Mouse (Mus musculus): ENCODE measurements at regions not wholly inside any gene's neighbourhood (a gene's known extent, or its start where the extent isn't known, plus 50 kb on each side); places are given as distances from the start of the nearest gene placed in this dataset.

DNA sequence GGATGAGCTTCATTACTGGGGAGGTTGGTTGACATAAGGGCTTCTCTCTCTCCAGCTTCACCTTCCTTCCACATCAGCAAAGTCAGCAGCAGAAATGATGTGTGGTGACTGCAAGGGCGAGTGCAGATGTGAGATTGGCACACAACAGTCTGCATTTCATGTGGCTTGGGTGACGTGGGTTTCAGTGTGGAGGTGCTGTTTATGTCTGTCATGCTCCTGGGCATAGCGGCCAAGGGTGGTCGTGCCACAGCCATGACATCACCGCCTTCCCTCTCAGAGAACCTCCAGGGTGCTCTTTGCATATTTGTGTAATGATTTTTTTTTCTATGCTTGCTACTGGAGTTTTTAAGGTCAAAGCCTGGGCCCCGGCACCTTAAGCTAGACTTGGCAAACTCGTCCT is 64.0 kb downstream of the Pthlh start:
- no peak for DNase-seq (ENCODE audit: low read depth, low spot score)

GRCm38 (mm10) chr6:147199411-147199810 is 64.6 kb downstream of the Pthlh start:
- no peak for DNase-seq (ENCODE audit: low read depth, low spot score)

DNA sequence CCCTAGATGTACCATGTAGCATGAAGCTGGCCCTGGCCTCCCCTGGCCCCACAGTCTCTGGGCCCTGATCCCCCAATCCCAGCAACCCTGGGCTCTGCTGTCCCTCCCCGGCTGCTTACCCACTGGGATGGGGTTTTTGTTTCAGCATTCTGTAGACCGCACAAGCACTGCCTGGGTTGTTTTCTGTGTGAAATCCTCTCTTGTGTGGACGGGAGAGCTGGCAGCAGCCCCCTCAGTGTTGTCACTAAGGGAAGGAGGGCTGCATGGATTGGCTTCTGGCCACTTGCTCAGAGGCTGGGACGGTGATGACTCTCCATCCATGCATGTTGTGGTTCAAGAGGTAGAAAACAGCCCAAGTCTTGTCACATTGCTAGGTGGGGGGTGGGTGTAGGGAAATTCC is 67.6 kb downstream of the Pthlh start:
- no peak for DNase-seq (ENCODE audit: low read depth, low spot score)

DNA sequence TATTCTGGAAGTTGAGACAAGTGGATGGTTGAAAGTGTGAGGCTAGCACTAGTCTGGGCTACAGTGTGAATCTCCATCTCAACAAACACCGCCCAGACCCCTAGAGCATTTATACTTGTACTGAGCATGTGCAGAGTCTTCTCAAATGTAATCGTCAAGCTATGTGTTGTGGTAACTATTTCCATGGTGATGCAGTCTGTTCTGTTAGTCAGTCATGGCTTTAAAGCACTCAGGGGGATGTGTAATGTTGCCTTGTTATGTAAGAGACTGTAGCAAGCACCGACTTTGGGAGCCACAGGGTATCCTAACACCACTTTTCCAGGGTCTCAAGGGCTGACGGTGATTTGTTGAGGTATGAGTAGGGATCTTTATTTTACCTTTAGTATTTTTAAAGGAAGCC is 68.7 kb downstream of the Pthlh start:
- DNase-seq (ENCODE audit: low read depth, low spot score), result no peak

- DNase-seq (ENCODE audit: low read depth, low spot score), result no peak
These were observed 76.3 kb downstream of the Pthlh start for GRCm38 (mm10) chr6:147187710-147188109.

DNA sequence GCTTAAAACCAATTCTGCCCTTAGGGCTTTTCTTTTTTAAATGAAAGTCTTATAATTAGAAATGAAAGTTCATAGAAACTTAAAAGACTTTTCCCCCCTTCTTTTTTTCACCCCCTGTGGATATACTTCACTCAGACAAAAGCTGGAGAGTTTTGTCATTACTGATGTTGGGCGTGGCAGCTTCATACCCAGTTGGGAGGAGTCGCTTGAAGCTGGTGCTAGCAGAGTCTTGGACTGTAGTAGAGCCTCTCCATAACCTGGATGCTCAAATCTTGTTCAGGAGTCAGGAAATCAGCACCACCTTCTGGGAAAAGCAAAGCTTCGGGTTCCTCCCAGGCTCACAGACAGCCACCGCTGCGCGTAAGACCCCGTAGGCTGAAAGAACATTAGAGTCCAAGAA is 85.7 kb downstream of the Pthlh start:
- DNase-seq (ENCODE audit: low read depth, low spot score), result peak; percentile 86

DNA sequence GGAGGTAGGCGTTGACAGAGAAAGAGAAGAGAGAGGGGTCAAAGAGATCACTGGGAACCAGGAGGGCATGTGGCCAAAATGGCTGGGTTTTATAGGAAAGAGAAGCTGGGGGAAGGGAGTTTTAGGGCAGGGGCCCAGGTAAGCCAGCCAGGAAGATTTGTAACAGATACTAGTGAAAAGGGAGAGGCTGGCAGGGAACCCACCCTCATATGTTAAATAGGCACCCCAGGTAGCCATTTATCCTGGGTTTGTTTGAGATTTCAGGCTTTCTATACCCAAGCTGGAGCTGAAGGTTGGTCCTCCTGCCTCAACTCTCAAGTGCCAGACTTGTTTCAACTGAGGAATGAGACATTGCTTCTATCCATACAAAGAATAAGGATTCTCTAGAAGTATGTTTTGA is 85.0 kb downstream of the Klhl42 start:
- DNase-seq (ENCODE audit: low read depth, low spot score), result peak; percentile 53

Data from ZHBTc4 (cell line).